Mouse (Mus musculus) lung, postnatal 0 days (tissue): ENCODE data around the gene Uvssa.

Experiments used
- CTCF ChIP-seq: IDR thresholded peaks from 2 replicates; pipeline ENCODE4 v1.5.1; 2016; ENCODE audit warnings: antibody characterized with exemption, mild to moderate bottlenecking
- EP300 ChIP-seq: IDR thresholded peaks from 2 replicates; pipeline ENCODE4 v1.6.1; 2016; ENCODE audit warnings: antibody characterized with exemption, mild to moderate bottlenecking, control low read depth

GRCm38 (mm10) chr5:33464390-33464789 is 86.0 kb downstream of the Uvssa start:
- TF ChIP-seq CTCF: no peak
- no peak for TF ChIP-seq EP300
